Comparison of ENCODE assay signal across 1 mouse cellular context in genomic region chr14:101519964-101520363, GRCm38 (mm10).
TF ChIP-seq lines count a peak whose summit lies in the region.

No protein-coding gene starts in this region.

TF ChIP-seq in CH12.LX, 34 proteins besides CTCF, POLR2A, EP300 and RAD21 (continued from another document):
- no peak for TF ChIP-seq MXI1 (IDR thresholded peaks at IDR 0.05; ENCODE audit: low read depth, low read length)
- TF ChIP-seq POLR2AphosphoS2 (IDR thresholded peaks at IDR 0.05; ENCODE audit: low read depth, low read length), result no peak
- no peak for TF ChIP-seq JUN (IDR thresholded peaks at IDR 0.05; ENCODE audit: insufficient read depth, low read depth, low read length)
